Mouse (Mus musculus): ENCODE measurements around the gene Fry.

The Fry gene

DNA sequence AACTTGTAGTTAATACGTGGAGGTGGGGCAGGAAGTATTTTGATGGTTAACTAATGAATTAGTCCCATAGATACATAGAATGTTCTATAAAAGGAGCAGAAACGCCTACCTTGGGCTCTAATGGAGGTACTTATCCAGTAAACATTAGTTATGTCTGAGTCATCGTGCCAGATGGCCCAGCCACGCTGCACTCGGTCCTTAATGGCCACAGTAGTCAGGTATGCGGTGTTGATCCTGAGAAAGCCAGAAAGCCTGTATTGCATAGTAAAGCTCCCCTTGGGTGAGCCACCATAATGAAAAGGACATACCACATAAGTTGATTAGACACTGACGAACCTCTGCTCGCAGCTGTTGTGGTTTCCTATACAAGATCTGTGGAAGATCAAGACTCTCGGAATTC, 7.5 kb downstream of the Fry start:
- in situ Hi-C loops (cut with MboI; ENCODE audit: unreplicated experiment in 2 of 2): no loop called here

DNA sequence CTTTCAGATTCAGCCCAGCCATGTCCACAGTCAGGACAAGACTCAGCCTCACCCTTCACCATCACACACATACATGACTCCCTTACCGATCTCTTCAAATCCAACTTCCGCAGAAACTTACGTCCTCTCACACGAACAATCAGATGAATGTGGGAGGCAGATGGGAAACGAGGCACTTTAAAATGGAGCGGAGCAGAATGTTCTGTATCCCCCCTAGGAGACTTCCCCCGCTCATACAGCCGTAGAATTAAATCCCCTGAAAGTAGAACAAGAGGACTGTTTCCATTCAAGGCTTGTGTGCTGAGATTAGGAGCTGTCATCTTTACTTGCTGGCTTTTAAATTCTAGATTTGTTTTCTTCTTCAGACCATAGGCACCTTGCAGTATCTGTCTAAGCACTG, 10.0 kb downstream of the Fry start:
- in situ Hi-C loops (cut with MboI; ENCODE audit: unreplicated experiment in 2 of 2): no loop called here

DNA sequence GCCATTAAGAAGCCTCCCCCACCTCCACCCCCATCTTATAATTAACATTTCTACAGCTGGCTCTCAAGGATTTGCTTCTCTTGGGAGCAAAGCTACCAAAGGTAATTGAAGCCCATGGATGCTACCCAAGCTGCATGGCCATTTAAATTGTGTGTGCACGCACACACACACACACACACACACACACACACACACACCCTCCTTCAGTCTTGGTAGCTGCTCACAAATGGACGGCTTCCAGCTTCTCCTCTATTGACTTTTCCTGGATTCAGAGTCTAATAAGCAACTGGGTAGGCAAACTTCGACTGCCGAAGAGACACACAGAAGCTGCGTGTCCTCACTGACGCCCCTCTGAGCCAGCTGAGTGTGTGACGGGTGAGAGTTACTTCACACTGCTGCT, 11.7 kb downstream of the Fry start:
- in situ Hi-C loops (cut with MboI; ENCODE audit: unreplicated experiment in 2 of 2): no loop called here

DNA sequence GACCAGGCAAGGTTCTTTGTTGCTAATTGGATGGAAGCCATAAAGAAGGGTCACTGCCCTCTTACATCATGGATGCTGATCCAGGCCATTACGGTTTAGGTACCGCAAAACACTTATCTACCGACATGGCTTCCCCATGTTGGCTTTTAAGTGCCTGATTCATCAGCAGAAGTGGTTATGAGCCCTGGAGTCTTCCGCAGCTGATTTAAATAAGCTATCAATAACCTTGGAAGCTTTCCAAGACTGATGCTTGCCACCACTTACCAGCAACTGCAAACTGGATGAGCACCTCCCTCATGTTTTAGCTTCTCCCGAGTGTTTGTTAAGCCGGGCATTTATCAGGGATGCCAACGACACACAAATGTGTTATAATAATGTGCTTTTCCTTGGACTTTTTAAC, 12.7 kb downstream of the Fry start:
- in situ Hi-C loops (cut with MboI; ENCODE audit: unreplicated experiment in 2 of 2): no loop called here

DNA sequence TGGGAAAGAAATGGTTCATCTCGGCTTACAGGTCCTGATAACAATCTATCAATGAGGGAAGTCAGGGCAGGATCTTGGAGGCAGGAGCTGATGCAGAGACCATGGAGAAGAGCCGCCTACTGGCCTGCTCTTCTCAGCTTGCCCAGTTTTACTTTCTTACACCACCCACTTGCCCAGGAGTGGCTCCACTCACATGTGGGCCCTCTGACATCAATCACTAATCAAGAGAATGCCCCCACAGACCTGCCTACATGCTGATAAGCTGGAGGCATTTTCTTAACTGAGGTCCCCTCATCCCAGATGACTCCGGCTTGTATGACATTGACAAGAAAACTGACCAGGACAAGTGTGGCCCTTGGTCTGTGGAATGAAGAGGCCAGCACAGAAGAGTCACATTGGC, 16.2 kb downstream of the Fry start:
- in situ Hi-C loops (cut with MboI; ENCODE audit: unreplicated experiment in 2 of 2): no loop called here

DNA sequence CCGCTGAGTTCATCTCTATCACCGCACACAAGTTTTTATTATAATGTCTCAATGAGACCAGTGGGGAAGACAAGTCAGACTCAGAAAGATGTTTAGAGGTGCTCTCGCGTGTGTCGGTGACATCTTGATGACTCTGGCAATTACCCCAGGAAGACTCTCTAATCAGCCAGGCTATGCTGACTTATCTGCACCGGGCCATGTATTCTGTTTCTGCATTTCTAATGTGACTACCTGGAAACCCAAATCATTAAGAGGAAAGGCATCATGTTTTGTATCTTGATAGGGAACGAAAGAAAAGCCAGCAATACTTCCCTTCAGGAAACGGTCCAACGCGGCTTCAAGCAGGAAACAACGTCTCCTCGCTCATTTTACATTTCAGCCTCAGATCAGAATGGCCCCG, 17.1 kb downstream of the Fry start:
- in situ Hi-C loops (cut with MboI; ENCODE audit: unreplicated experiment in 2 of 2): no loop called here

DNA sequence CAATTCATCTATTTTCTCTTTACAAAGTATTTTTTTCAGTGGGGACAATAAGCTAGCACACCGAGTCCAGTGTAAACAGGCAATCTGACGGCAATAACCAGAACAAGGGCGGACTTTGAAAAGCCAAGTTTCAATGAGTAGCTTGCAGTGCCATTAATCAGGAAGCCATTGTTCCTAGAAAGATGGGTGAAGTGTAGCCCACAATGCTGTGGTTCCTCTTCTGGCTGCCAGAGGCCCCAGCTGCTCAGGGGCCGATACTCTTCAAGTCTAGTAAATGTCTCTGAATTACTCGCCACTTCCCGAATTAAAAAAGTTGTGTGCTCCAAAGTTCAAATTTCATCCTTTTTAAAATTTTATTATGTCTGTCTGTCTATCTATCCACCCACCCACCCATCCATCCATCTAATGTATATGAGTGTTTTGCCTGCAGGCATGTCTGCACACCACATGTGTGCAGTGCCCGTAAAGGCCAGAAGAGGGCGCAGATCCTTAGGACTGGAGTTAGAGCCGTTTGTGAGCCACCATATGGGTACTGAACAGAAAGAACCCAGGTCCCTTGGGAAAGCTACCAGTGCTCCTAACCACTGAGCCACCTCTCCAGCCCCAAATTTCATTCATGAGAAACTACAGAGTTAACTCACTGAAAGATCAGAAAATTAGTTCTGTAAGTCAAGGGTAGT, 19.5 kb downstream of the Fry start:
- in situ Hi-C loops (cut with MboI; ENCODE audit: unreplicated experiment in 2 of 2): no loop called here

DNA sequence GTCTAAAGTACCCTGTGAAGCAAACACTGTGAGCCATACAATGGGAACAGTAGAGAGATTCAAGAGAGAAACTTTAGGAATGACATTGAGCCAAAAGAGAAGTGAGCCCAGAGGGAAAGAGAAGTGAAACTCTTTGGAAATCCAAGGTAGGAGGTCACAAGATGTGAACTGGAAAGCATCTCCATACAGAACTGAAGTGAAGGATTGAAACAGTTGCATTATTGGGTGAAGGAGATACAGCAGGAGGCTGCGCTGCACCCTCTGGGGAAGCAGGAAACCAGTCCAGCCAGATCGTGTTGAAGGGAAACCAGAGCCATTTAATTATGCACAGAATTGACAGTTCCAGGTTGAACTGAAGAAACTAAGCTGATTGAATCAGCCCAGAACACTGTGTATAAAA, 22.1 kb downstream of the Fry start:
- in situ Hi-C loops (cut with MboI; ENCODE audit: unreplicated experiment in 2 of 2): no loop called here

DNA sequence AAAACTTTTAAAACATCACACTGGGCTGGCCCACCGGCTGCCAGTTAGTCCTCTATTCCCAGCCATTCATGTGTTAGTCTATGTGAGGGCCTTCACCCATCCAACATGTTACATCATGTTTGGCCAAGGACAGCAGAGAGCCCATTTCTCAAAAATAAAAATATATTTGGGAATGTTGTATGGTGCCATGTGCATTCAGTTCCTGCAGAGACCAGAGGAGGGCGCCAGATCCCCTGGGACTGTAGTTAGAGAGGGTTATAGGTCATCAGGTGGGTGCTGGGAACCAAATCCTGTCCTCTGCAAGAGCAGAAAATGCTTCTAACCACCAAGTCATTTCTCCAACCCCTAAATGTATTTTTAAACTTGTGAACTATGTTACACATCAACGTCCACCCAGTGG, 27.5 kb downstream of the Fry start:
- in situ Hi-C loops (cut with MboI; ENCODE audit: unreplicated experiment in 2 of 2): no loop called here

DNA sequence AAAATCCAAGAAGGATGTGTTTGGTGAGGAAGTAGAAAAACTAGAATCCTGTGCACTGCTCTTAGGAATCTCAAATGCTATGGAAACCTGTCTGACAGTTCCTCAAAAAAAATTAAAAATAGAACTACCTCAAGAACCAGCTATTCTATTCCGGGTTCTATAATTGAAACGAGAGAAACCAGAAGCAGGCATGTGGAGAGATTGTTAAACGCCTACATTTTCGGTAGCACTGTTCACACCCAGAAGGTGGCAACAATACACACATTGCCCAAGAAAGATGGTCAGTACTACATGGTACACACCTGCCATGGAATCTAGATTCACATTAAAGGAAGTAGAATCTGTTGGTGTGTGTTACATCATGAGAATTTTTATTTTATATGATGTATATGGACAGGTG, 28.2 kb downstream of the Fry start:
- in situ Hi-C loops (cut with MboI; ENCODE audit: unreplicated experiment in 2 of 2): no loop called here

DNA sequence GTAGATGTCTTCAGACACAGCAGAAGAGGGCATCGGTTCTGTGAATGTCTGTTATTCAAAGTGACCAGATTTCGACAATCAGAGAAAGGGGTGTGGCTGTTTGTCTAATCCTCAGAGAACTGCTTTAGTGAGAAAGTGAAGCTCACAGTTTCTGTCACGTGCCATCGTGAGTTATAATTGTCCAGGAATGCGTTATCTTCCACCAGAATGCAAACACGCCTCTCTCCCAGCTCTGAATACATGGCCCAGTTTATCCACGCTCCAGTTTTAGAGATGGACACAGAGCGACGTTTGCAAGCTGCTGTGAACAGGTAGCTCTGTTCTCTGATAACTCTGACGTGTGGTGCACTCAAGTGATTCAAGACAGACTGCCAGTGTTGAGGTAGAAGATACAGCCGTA, 31.3 kb downstream of the Fry start:
- in situ Hi-C loops (cut with MboI; ENCODE audit: unreplicated experiment in 2 of 2): loop anchor here in 1 of 2 experiments (25.0 kb wide), 1 partner anchor 462 kb away; the partner anchor contains the start of gene B3glct

DNA sequence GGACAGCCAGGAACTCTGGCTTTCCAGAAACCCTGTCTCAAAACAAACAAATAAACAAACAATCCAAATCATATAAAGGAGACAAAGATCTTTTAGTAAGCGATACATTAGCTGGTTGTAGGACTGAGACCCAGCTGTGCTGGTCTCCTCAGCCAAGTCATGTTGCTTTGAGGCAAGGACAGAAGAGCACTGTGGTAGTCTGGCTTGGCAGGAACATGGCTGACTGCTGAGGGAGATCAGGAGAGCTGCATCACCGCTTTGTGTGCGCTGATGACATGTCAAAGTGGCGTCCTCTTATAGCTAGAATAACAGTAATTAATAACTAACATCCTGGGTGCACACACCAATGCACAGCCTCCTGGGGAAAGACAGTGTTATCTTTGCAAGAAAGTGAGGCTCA, 32.5 kb downstream of the Fry start:
- in situ Hi-C loops (cut with MboI; ENCODE audit: unreplicated experiment in 2 of 2): loop anchor here in 1 of 2 experiments (25.0 kb wide), 1 partner anchor 464 kb away; the partner anchor contains the start of gene B3glct

DNA sequence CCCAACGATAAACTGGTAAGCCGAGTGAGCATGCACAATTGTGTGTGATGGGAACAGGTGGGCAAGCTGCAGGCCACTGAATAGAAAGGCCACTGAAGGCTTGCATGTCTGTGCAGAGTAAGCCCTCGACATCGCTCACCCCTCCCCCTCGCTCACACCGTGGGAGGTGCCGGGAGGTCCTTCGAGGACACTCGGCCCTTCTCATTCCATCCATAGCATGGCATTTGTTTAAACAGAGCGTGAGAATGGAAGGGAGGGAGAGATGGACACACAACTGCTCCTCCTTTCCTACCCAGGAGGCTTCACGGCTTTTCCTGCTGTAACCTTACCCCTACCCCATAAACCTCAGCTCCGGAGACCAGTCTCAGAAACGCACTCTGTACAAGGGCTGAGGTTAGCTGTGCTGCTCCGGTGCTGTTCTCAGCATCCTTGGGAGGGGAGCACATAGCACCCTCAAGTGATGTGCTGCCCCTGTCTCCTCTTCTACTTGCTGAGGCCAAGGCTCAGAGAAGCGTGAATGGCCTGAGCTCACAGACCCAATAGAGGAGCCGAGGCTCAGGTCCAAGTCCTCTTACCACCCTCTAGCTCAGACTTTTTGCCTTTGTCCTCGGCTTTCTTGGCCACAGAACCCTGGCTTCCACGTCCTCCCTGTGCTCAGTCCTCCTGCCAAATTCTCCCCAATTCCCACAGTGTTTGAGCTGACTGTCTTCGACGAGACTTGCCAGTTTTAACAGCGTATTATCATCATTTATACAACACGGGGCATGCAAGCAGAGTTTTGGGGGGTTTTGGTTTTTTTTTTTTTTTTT, 33.8 kb downstream of the Fry start:
- in situ Hi-C loops (cut with MboI; ENCODE audit: unreplicated experiment in 2 of 2): loop anchor here in 1 of 2 experiments (25.0 kb wide), 1 partner anchor 465 kb away; the partner anchor contains the start of gene B3glct

DNA sequence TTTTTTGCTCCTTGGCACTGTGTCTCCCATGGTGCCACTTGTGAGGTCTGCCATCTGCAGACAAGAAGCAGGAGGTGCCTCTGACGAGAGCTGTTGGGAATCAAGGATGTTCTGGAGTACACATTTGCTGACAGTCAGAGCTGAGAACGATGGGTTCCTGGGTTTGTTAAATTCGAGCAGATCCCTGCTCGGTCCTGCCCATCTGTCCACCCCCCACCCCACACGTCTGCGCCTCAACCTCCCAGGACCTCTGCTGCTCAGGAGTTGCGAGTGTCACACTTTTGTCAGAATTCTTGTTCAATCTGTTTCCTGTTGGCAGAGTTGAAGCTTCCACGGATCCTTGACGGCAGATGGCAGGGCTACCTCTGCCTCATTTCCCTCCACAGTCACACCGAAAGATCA, 34.4 kb downstream of the Fry start:
- in situ Hi-C loops (cut with MboI; ENCODE audit: unreplicated experiment in 2 of 2): loop anchor here in 1 of 2 experiments (25.0 kb wide), 1 partner anchor 466 kb away; the partner anchor contains the start of gene B3glct

DNA sequence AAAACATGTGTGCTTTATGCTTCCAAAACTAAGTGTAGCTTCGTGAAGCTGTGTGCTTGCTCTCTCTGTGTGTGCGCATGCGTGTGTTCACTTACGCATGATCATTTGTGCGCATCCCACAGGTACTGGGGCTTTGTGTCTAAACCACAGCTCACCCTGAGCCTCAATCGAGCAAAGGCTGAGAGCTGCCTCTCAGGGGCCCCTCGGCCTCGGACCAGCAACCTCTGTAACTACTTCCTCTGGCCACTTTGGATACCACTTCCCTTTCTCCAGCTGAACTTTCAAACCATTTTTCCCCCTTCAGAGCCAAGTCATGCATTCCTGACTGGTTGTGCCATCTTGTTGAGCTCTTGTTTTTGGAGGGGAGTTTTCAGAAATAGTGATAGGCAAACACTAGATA, 36.9 kb downstream of the Fry start:
- in situ Hi-C loops (cut with MboI; ENCODE audit: unreplicated experiment in 2 of 2): loop anchor here in 1 of 2 experiments (5.0 to 25.0 kb wide), 2 partner anchors 38 to 468 kb away; partner anchors contain the start of genes B3glct and Fry

DNA sequence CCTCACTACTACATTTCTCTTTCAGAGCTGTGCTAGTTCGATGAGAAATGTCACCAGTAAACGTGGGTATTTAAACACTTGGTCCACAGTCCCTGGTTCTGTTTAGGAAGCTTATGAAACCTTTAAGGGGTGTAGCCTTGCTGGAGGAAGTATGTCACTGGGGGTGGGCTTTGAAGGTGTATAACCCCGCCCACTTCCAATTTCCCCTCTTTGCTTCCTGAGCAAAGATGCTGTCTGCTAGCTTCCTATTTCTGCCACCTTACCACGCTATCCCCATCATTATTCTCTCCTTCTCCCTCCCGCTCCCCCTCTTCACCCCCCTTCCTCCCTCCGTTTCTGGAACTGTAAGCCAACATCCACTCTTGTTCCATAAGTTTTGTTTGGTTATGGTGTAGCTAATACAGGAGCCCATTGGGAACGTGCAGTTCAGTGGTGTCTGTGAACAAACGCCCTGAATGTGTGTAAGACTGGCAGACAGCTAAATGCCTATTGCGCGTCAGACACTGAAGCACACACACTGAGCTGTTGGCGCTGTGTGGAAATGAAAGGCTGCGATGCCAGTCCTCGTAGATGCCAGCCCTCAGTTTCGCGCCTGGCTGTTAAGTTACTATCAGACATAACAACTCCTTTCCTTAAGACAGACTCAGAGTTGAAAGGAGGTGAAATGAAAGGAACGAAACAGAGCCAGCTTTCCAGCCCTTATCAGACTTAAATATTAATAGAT, 37.8 kb downstream of the Fry start:
- in situ Hi-C loops (cut with MboI; ENCODE audit: unreplicated experiment in 2 of 2): loop anchor here in 1 of 2 experiments (5.0 to 25.0 kb wide), 2 partner anchors 39 to 469 kb away; partner anchors contain the start of genes B3glct and Fry

DNA sequence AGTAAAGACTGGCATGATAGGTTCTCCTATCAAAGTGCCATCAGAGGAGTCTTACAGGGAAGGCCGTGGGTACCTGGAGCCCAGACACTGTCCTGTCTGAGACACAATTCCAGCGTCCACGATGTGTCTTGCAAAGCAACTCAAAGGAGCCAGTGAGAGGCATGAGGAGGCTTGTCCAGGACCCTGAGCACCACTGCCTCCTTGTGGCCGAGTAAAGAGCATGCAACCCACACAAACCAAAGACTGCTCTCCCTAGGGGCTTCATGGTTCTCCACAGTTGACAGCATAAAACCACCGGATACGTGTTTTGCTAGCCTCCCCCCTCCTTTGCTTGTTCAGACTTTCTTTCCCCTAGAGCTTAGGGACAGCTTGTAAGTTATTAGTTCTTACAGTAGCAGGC, 39.2 kb downstream of the Fry start:
- in situ Hi-C loops (cut with MboI; ENCODE audit: unreplicated experiment in 2 of 2): loop anchor here in 1 of 2 experiments (5.0 to 25.0 kb wide), 2 partner anchors 40 to 470 kb away; partner anchors contain the start of genes B3glct and Fry

DNA sequence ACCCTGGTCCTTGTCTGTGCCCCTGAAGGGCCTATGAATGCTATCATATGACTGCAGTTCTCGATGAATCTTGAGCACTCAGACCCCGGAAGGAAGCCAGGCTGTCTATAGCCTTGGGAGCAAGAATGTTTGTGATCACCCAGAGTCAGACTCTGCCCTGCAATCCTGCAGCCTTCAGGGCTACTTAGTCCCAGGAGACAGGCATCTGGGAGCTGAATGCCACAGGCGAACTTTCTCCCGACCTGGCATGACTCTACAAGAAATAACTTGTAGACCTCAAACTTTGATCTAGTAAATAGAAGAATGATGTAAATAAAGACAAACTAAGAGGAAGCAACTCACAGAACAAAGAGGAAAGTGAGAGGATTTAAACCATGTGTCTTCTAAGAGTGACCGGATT, 40.7 kb downstream of the Fry start:
- in situ Hi-C loops (cut with MboI; ENCODE audit: unreplicated experiment in 2 of 2): loop anchor here in 1 of 2 experiments (5.0 to 25.0 kb wide), 2 partner anchors 42 to 472 kb away; partner anchors contain the start of genes B3glct and Fry

DNA sequence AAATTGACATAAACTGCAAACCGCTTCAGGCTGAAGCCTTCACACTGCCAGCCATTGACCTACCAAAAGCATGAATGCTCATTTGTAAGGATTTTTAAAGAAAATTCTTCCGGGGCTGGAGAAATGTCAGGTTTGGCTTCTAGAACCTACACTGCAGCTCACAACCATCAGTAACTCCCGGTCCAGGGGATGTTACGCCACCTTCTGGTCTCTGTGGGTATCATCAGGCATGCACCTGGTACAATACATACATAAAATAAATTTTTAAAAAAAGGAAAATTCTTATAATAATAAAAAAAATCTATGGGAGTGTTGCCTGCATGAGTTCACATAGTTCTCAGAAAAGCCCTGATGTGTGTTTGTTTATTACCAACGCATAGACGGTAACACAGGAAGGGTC, 42.7 kb downstream of the Fry start:
- in situ Hi-C loops (cut with MboI; ENCODE audit: unreplicated experiment in 2 of 2): loop anchor here in 1 of 2 experiments (10.0 to 25.0 kb wide), 2 partner anchors 364 to 474 kb away; partner anchors contain the start of genes B3glct and Brca2

DNA sequence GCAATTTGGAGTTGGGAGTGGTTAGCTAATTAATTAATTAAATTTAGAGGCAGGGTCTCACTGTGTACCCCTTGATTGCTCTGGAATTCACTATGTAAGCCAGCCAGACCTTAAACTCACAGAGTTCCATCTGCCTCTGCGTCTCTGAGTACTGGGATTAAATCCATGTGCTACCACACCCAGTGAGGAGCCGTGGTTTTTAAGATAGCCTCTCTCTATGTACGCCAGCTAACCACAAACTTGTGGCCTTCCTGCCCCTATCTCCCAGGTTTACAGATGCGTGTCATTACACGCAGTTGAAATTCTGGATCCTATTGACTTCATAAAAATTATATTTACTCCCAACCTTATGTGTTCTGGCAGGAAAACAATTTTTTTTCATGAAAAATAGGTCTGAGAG, 43.5 kb downstream of the Fry start:
- in situ Hi-C loops (cut with MboI; ENCODE audit: unreplicated experiment in 2 of 2): loop anchor here in 1 of 2 experiments (10.0 to 25.0 kb wide), 2 partner anchors 363 to 475 kb away; partner anchors contain the start of genes B3glct and Brca2

All from v-Abl transformed pro-B cells (cell line).